ENCODE assay signal across 22 mouse cellular contexts in genomic region chr19:34293376-34293947, GRCm38 (mm10). TPM values are rescaled to one million over a fixed set of nuclear protein-coding genes. Genes with fewer than 3 reads are reported as not detected.
"Had no signal": no experiment of that assay in that cellular context is flagged by ENCODE, and none has a peak within 500 bp of the region (broad histone marks: within the 10 kb centered on the region; RNA-seq: fewer than 3 reads in every experiment).

No protein-coding gene starts in this region.

- DNase-seq: kidney, postnatal 25 days; layer of hippocampus, adult 9-11 months; lung, embryonic 14.5 days; lung, postnatal 10 days; right cerebral cortex, adult 18-20 months; right cerebral cortex, postnatal 14 days; right cerebral cortex, postnatal 4 days; thymus, postnatal 36 days had no signal

- ATAC-seq: intestine, postnatal 0 days; liver, embryonic 12.5 days; midbrain, embryonic 15.5 days had no signal

- H3K9me3 ChIP-seq: limb, embryonic 10.5 days; limb, embryonic 13.5 days; liver, embryonic 12.5 days; liver, embryonic 15.5 days; midbrain, embryonic 12.5 days; midbrain, embryonic 15.5 days; neural tube, embryonic 12.5 days; neural tube, embryonic 15.5 days had no signal

- H3K4me1 ChIP-seq: liver, embryonic 15.5 days had no signal

- H3K36me3 ChIP-seq: limb, embryonic 10.5 days; limb, embryonic 13.5 days; liver, embryonic 12.5 days; liver, embryonic 15.5 days; midbrain, embryonic 12.5 days; midbrain, embryonic 15.5 days; neural tube, embryonic 12.5 days; neural tube, embryonic 15.5 days had no signal

- H3K27ac ChIP-seq: kidney, postnatal 0 days; layer of hippocampus, adult 2 months; limb, embryonic 10.5 days; limb, embryonic 13.5 days; liver, embryonic 12.5 days; liver, embryonic 15.5 days; macrophage; midbrain, embryonic 12.5 days; midbrain, embryonic 15.5 days; neural tube, embryonic 12.5 days; neural tube, embryonic 15.5 days; stomach, postnatal 0 days had no signal

- H3K4me3 ChIP-seq: layer of hippocampus, adult 2 months; limb, embryonic 10.5 days; limb, embryonic 13.5 days; liver, embryonic 12.5 days; liver, embryonic 15.5 days; midbrain, embryonic 12.5 days; midbrain, embryonic 15.5 days; neural tube, embryonic 12.5 days; neural tube, embryonic 15.5 days had no signal

- H3K27me3 ChIP-seq: neural tube, embryonic 12.5 days had no signal

- H3K9ac ChIP-seq: limb, embryonic 13.5 days; liver, embryonic 12.5 days; liver, embryonic 15.5 days; lung, embryonic 14.5 days; midbrain, embryonic 12.5 days; midbrain, embryonic 15.5 days; neural tube, embryonic 12.5 days; neural tube, embryonic 15.5 days had no signal

- H3K4me2 ChIP-seq: limb, embryonic 13.5 days; liver, embryonic 12.5 days; liver, embryonic 15.5 days; lung, embryonic 14.5 days; midbrain, embryonic 12.5 days; midbrain, embryonic 15.5 days; neural tube, embryonic 12.5 days; neural tube, embryonic 15.5 days had no signal

RNA-seq across cellular contexts. Expression of gene Acta2, which starts 38.1 kb away (rescaled TPM):
- total RNA-seq: megakaryocyte-erythroid progenitor cell, adult 5-6 weeks had no signal
